Mouse (Mus musculus) left cerebral cortex, adult 9 months (tissue): ENCODE measurements around the gene Crkl.

Experiments used
- DNase-seq, 2 experiments: peaks; one replicate each; pipeline ENCODE4 v3.0.0; 2022; ENCODE audit warnings: low spot score in 2 of 2

Gene Crkl

GRCm38 (mm10) chr16:17528276-17528675 is 76.5 kb downstream of the Crkl start:
- DNase-seq = no peak

DNA sequence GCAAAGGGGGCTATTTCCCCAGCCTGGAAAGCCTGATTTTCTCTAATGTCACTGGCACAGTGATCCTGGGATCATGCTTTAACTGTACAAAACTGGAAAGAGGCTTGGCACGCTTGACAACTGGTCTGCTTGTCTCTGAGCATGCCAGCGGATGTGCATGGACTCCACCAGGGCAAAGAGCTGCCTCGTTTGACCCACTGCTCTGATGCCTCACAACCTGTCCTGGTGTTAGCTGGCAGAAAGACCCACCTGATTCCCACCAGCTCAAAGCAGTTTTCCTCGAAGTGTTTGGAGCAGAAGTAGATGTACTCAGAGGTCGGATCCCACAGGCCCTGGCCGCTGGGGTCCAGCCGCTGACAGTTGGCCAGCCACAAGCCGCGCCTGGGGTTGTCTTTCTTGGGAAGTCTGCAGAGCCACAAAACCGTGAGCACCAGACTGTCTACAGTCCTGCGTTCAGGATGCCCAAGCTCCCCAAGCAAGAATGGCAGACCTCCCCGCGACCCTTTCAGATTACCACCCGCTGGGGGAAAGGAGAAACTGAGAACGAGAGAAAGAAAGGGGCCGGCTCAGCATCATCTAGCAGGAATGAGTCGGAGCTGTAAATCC is 78.3 kb downstream of the Crkl start:
- no peak for DNase-seq

DNA sequence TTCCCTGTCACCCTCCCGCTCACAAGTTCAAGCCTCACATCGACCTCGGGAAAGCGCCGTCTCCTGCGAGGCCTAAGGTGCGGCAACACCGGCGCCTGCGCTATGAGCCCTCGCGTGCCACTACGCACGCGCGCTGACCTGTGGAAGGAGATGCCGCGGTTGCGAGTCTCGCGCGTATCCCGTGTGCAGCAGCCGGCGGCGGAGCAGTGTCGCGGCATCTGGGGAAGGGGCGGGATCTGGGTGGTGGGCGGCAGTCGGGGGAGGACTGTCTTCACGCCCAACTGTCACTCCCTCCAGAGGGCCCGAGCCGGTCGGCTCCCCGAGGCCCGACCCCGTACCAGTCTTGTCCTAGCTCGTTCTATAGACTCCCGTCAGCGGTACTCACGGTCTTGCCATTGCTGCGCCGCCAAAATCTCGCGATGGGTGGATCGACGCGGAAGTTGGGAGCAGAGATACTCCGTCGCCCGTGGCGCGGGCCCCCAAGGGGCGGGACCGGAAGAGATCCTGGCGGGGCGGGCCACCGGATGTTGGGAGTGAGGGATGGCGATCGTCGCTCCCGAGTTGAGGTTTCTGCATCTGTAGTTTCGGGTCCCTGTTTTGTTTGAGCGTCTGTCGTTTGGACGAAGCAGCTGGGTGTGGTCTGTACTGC is 79.0 kb downstream of the Crkl start, which contains the start of gene Thap7:
Gene Thap7 (minus strand): TSS at position 497 of the 649 bp plus-strand sequence.
- peak; percentile 90 to 95 for DNase-seq

DNA sequence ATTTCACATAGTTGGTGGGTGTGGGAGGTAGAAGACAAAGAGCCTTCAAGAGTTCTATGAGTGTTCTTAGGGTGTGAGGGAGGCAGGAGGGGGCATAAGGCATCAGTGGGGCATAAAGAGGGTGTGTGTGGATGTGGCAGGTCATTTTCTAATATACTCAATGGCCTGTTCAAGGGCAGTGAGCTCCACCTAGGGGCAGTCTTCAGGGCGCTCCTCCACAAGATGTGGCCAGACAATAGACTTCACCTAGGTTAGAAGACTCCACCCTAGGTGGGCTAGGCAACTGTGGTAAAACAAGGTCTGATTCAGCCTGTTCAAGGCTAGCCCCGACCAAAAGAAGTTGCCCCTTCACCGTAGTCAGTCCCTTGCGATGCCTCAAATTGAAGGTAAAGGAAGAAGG is 80.5 kb downstream of the Crkl start:
- no peak for DNase-seq

- no peak for DNase-seq
Observed at GRCm38 (mm10) chr16:17532676-17533329, 81.0 kb downstream of the Crkl start.

DNA sequence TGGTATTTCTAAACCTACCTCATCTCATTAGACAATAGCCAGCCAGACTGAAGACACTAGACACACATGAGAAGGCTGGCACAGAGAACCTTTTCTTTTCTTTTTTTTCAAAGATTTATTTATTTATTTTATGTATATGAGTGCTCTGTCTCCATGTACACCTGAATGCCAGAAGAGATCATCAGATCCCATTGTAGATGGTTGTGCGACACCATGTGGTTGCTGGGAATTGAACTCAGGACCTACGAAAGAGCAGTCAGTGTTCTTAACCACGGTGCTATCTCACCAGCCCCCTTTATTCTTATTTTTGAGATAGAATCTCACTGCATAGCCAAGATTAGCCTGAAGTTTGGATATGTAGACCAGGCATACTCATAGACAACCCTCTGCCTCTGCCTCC is 84.8 kb downstream of the Crkl start:
- no peak for DNase-seq
